Mouse (Mus musculus) A20 (cell line): Measurements from ENCODE around the gene Bicra.
A peak's percentile ranks its signal among the peaks of the same experiment; 100 is the strongest.

ENCODE experiments used
- DNase-seq: peaks from one replicate; pipeline ENCODE4 v3.0.0-alpha.2; 2011; ENCODE audit warnings: low read depth, low spot score

The Bicra gene

DNA sequence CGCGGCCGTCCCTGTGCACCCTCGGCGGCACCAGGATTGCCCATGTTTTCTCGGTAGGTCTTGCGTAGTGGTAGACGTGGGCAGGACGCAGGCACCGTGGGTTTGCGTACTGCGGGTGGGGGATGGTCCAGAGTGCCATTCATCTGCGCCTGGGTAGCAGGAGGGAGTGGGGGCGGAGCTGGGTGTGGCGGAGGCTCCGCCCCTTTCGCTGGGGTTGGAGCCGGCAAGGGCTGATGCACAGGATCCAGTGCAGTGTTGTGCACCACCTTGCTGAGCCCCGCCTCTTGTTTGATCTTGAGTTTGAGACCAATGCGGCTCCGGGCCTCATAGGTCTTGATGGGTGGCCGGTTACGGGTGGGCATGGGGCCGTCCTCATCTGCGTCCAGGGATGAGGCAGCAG, 75.5 kb downstream of the Bicra start:
- DNase-seq = no peak

DNA sequence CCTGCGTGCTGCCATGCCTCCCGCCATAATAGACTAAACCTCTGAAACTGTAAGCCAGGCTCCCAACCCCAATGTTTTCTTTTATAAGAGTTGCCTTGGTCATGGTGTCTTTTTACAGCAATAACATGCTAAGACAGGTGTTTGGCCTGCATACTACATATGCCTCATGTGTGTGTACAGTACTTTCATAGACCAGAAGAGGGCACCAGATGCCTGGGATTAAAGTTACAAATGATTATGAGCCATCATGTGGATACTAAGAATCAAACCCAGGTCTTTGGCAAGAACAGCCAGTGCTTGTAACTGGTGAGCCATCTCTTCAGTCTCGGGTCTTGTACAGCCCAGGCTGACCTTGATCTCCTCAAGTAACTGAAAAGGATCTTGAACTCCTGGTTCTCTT, 78.0 kb downstream of the Bicra start:
- peak; percentile 54 for DNase-seq

DNA sequence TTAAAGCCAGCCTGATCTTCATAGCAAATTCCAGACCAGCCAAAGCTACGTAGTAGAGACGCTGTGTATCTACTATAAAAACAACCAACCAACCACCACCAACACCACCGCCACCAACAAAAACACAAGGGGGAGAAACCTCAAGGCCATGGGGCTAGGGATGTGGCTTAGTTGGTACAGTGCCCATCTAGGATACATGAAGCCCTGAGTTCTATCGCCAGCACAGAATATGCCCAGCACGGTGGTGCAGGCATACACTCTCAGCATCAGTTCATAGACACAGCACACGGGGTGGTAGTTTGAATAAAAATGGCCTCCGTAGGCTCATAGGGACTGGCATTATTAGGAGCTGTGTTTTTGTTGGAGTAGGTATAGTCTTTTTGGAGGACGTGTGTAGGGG, 79.4 kb downstream of the Bicra start:
- DNase-seq = no peak

DNA sequence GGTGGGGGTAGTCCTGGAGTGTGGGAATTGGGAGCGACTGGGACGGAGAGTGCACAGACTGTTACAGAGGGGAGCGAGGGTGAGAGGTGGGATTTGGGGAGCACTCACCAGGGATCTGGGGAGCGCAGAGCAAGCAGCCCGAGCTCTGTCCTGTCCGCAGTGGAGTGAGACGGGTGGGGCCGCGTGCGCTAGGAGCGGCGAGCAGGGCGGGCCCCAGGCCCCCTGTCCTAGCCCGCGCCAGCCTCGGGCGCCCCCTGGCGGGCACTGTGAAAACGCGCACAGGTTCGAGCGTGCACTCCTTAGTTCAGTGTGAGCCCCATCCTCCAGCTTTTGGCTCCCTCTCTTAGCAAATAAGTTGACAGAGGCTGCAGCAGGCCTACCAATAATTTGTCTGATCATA, 80.4 kb downstream of the Bicra start, which contains the start of gene Ehd2:
Gene Ehd2, minus strand, starts transcription at position 256 of the 400 bp plus-strand sequence.
- DNase-seq = peak; percentile 77

DNA sequence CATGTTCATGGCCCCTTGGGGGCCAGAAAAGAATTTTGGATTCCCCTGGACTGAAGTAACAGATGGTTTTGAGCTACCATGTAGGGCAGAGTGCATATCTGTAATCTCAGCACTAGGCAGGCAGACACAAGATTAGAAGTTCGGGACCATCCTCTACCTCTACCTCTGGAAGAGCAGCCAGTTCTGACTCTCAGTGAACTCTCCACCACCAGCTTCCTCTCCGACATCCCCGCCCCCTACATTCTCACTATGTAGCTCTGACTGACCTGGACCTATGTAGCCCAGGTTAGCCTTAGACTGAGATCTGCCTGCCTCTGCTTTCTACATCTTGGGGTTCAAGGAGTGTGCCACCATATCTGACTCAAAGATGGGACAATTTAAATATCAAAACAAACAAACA, 81.2 kb downstream of the Bicra start:
- no peak for DNase-seq

DNA sequence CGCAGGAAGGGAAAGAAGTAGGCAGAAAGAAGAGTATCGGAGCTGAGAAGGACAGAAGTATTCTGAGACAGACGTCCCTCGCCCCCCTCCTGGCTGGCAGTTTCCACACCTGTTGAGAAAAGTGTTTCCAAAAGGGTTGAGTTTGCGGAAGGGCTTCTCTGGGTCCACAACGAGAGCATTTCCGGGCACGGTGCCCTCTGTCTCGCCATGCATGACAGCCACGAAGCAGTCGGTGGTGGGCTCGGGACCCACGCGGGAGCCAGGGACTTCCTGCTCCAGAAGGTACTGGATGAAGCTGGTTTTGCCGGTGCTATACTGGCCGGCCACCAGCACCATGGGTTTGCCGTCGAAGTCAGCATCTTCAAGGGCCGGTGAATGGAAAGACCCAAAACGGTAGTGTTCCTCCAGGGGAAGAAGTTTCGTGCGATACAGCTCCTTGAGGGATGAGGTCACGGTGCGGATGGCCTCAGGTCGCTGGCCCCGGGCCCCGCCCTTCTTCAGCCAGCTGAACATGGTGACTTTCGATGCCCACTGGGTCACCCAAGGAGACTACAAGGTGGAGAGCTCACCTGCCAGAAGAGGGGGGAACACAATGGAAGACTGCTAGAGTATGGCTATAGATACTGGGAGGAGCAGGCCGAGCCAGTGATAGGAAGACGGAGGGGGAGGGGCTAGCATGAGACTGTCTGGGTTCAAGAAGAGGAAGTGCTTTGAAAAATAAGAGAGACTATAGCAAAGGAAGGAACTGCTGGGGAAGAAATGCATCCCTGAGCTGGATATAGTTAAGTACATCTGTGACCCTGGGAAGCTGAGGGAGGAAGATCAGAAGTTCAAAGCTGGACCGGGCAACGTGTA, 83.7 kb downstream of the Bicra start:
- DNase-seq = peak; percentile 64

DNA sequence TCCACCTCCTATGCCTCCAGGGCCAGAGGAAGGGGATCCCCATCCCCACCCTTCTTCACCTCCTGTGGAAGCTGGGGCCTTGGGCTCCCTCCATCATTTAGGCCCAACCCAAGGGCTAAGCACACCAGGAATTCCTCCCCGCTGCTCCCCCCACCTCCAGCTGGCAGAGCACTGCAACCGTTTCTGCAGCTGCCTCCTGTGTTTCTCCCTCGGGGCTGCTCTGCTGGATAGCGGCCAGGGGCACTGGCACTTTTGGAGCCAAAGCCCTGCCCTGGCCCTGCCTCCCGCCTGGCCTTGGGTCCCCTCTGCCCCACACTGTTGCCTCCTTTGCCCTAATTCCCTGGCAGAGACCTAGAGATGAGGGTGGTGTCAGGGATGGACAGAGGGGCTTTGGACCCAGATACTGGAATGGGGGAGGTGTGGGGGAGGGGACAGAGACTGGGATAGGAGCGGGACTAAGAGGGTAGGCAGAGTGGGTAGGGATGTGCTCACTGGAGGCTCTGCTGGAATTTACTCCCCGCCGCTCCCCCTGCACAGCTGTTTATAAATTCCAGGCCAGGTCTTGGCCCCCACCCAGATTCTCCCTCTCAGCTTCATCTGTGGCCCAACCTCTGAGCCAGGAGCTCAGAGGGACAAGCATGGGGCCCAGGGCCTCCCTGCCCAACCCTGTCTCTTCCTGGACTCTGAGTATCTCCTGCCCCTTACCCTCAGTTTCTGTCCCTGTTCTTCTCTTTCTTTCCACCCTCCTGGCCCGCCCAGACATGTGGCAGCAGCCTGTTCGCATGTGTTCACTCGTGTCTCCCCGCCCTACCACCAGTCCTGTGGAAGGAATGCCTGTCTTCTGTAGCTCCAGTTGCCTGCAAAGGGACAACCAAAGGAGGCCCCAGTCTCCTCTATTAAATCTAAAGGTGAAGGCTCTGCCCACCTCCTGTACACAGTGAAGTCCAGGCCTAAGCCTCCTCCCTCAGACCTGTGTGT, 85.1 kb downstream of the Bicra start:
- no peak for DNase-seq

DNA sequence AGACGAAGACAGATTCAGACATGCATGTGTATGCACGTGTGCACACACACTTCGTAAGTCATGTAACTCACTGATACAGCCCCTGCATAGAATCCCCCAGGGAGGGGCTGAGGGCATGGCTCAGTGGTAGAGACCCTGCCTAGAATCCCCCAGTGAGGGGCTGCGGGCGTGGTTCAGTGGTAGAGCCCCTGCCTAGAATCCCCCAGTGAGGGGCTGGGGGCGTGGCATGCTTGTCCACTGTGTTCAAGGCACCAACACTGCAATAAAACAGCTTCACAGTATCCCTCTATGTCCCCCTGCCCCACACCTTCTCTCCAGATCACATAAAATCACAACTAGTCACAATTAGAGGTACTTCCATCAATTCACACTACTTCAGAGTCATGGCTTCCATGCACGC, 85.9 kb downstream of the Bicra start:
- no peak for DNase-seq

DNA sequence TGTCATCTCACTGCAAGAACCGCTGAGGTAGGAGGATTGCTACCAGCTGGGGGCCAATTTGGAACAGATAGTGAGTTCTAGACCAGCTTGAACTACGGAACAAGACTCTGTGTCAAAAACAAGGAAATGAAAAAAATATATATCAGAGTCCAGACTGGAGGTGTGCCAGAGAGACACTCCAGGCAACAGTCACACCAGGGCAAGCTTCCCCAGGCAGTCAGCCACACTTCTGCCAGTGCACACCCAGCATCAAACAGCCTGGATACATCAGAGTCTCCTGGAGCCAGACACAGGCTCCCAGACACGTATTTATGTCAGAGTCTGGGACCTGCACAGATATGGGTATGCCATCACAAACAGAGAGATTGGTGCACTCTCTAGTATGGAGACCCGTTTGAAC, 86.5 kb downstream of the Bicra start:
- no peak for DNase-seq

DNA sequence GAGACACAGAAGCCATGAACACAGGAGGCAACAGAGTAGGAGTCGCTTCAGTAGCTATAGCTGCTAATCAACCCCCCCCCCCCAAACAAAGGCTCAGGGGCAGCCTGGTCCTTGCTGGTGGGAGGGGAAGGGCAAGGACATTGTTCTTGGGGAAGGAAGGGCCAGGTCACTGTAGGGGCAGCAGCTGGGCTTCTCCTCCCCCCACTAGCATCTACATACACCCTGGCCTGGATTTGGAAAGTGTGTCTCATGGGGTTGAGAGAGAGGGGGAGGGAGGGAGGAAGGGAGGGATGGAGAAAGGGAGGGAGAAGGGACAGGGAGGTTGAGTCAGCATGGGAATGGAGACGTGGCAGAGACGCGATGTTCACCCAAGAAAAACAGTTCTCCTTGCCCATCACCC, 87.0 kb downstream of the Bicra start:
- DNase-seq = no peak

DNA sequence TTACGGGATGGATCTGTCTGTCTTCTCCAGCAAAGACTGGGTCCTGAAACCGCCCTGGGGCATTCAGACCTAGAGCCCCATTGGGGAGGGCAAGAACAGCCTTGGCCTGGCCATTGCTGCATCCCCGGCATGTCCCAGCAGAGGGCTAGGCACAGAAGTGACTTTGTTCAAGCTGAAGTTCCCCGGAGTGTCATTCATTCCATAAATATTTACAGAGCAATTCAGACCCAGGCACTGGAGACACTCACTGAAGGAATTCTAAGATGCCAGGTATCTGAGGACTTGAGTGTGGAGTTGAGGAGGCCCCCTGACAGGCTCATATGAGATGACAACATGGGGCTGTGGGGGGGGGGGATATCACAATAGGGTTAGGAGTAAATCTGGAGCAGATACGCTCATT, 91.6 kb downstream of the Bicra start:
- no peak for DNase-seq

DNA sequence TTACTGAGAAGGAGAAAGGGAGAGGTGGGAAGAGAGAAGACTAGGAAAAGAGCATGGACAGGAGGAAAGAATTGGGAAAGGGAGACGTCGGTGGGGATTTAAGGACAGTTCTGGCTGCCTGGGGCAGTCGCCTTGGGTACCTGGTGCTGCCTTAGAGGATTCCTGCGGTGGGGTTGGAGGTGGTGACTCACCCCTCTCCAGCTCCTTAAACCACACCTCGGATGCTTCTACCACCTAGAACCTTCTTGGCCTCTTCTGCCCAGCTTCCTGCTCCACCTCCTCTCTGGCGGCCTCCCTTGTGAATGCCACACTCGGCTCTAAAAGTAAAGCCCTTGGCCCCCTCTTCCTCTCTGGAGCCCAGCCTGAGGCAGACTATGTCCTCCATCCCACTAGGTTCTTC, 92.2 kb downstream of the Bicra start:
- no peak for DNase-seq

DNA sequence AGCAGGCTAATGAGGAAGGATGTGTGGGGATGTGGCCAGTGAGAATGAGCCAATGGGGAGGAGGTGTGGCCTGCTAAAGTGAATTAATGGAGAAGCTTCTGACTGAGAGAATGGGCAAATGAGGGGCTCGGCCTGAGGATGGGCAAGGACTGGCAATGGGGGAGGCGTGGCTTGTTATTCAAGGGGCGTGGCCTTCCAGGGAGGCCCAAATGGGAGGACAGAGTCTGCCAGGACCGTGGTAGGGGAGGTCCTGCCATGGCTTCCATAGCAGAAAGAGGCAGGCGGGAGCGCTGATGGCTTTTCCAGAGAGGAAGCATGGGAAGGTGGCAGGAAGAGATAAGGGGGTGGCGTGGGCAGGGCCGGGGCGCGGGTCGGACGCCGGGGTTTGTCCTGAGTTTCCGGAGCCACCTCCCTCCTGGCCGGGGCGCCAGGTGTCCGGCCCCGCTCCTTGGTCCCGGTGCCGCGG, 92.7 kb downstream of the Bicra start:
- no peak for DNase-seq

DNA sequence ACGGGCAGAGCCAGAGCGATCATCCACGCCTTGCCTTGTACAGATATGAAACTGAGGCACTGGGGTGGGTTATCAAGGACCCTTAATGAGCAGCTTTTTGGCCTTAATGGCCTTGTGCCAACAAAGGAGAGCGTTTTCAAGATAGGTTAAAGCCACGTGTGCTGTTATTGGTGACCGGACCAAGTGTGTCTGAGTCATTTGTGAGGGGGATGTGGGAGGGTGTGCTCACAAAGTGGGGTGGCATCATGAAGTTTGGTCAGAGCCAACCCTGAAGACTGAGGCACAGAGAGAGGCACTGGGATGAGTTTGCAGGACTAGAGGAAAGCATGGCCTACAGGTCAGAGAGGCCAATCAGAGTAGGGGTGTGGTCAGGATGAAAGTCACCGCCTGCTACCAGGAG, 93.3 kb downstream of the Bicra start:
- no peak for DNase-seq

DNA sequence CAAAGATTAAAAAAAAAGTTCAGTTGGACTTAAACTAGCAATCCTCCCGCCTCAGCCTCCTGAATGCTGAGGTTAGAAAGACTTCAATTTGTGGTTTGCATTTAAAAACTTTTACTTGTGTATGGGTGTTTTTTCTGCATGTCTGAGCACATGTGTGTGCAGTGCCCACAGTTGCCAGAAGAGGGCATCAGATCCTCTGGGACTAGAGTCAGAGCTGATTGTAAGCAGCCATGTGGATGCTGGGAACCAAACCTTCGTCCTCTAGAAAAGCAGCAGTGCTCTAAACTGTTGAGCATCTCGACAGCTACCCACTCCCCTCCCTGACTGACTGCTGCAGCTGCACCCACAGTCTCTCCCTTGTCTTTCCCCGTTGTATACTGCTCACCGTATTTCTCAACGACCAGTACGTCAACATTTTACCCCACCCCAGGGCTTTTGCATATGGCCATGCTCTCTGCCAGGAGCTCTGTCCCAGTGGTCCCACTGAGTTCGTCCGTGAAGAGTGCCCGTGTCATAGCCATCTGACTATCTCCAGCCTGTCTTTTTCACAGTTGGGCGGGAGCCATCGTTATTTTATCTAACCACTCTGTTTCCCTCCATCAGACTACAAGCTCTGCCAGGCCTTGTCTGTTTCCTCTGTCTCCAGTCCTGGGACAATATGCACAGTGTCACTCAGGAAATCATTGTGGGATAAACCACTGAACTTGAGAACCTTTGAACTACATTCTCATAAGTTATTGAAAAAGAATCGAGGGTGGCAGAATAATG, 94.2 kb downstream of the Bicra start:
- DNase-seq = peak; percentile 50

DNA sequence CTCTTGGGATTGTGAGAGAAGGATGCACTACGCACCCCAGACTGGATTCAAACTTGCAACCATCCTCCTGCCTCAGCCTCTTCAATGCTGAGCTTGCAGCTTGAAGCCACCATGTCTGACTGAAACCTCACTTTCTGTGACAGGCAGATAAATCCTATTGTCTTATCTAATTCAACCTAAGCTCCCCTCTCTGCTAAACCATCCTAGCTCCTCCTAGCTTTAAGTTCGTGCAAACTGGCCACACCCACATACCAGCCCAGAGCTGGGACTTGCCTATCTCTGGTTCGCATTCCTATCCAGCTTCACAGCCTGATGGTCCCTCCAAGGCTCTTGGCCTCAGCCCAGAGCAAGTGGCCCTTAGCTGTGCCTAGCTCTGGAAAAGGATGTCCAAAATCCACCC, 95.3 kb downstream of the Bicra start:
- no peak for DNase-seq

DNA sequence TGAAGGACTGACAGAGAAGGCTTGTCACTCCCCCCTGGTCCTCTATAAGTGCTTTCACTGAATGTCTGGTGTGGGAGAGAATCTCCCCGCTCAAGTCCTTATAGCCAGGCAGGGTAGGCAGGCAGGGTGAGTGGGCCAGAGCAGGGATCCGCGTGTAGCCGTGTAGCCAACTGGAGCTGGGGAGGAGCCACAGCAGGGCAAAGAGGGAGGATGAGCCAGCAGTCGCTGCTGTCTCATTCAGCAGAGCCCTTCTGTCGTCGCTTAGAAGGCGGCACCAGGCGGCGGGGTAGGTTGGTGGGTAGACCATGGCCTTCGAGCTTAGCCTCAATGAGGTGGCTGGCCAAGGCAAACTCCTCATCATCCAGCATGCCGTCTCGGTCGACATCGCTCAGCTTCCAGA, 97.7 kb downstream of the Bicra start:
- DNase-seq = no peak

DNA sequence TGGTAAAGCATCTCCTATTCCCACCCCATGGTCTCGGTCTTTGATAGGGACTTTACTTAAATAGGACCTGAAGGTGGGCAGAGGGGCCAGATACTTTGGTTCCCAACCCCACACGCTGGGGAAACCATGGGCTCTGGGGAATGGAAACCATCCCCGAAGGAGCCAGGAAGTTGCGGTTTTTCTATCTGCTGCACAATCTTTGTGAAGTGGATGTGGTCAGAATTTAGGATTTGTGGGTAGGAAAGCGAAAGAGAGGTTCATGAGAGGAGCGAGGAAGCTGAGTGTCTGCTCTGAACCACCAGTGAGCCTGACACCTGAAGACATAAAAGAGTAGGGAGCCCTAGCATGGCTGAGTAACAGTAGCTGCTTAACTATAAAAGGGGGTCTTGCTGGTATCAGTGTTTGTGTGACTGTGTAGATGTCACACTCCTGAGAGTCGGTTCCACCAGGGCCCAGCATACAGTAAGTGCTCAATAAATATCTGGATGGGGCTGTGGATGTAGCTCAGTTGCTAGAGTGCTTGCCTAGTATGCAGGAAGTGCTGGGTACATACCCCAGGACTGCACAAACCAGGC, 98.4 kb downstream of the Bicra start:
- no peak for DNase-seq

DNA sequence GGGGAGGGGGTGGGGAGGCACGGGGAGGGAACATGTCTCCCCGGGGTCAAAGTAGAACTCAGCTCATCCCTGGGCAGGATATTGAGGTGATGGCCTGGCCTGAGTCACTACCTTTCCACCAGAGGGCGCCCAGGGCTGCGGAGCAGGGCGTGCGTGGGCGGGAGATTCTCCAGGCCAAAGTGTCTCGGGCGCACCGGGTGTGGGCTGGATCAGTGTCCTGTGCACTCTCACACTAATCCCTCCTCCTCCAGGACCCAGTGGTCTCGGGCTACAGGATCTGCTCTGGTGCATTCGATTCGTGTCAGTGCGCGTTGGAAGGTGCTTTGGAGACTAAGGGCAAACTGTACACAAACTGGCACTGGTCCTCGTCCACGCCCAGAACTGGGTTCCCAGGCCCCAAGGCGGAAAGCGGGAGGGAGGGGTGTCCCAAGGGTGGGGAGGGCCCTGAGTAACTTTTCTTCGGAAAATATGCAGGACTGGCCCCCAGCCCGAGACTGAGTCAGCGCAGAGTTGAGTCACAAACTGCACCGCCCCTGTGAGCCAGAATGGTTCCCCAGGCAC, 99.3 kb downstream of the Bicra start:
- peak; percentile 82 for DNase-seq

DNA sequence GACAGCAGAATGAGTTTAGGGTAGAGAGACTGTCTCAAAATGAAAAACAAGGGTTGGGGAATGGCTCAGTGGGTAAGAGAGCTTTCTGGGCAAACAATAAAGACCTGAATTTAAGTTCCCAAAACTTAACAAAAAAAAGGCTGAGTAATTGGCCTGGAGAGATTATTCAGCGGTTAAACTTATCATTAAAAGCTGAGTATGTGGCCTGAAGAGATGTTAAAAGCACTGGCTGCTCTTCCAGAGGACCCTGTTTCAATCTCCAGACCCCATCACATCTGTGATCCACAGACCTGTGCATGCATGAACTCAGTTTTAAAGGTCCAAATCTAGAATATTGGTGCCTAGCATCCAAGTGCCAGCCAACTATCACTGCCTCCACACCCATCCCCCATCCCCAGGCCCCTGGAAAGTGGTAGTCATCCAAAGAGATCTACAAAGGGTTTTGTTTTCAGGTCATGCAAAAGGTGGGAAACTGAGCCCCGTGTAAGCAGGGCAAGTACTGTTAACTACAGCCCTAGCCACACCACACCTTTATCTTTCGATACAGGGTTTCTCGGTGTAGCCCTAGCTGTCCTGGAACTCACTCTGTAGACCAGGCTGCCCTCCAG, 100.0 kb downstream of the Bicra start:
- no peak for DNase-seq
